Mouse (Mus musculus) lung, adult 2 months (tissue): Measurements from ENCODE around the gene Clpb.

Source experiments
- CTCF ChIP-seq: fragments of 200-500 bp; IDR thresholded peaks from 2 replicates; pipeline ENCODE4 v1.5.1; 2011; ENCODE audit warnings: mild to moderate bottlenecking, low read length, control low read depth; ENCODE audit not compliant: insufficient read depth
- POLR2A ChIP-seq: fragments of 200-500 bp; IDR thresholded peaks from 2 replicates; pipeline ENCODE4 v1.6.1; 2011; ENCODE audit warnings: low read depth, mild to moderate bottlenecking, control low read depth, low read length, borderline replicate concordance; ENCODE audit errors: extremely low read depth

- TF ChIP-seq CTCF (no peak), POLR2A (no peak)
Measured at GRCm38 (mm10) chr7:101673497-101673896, 10.1 kb downstream of the Clpb start.
